Mouse (Mus musculus): Measurements from ENCODE around the gene Otulin. TPM values are rescaled to one million over a fixed set of nuclear protein-coding genes. Genes with fewer than 3 reads are reported as not detected.

The Otulin gene
- polyA plus RNA-seq, 1 experiment, result 53.1 TPM

DNA sequence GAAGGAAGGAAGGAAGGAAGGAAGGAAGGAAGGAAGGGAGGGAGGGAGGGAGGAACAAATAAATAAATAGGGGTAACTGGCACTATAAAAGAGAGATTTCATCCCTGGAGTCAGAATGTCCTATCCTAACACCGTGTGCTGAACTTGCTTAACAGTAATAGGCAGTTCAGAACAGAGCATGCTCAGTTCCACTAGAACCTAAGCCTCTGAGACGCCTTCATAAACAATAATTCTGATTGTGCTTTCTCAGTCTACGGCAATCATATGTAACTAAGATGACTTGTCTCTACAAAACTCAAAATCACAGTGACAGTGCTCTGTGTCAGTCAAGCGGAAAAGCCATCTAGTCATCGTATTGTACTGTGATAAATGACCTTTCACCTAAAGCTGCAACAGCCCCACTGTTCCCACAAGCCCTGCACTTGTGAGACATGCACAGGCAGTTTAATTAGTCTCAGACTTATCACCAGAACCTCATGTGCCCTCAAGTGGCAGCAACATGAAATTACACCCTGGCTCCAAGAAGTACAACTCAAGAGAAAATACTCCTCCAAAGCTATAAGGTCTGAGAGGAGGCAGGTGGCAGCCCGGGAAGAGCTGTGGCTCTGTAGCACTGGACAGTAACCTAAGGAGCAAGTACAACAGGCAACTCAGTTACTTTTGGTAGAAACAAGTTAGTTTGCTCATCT lies 17.8 kb downstream of the Otulin start:
- Histone ChIP-seq H3K27ac (ENCODE audit: insufficient read depth, low read length) (no peak overlapping the region), H3K27me3 (ENCODE audit: control insufficient read depth, insufficient read depth, low read length) (no peaks in the 10 kb centered on the region), H3K4me1 (ENCODE audit: control insufficient read depth, insufficient read depth, insufficient read length) (peaks cover 4% of the 10 kb centered on the region; the same call in 1 of the 2 replicates), H3K36me3 (ENCODE audit: control insufficient read depth, insufficient read depth, low read length) (peaks cover 37% of the 10 kb centered on the region), H3K4me3 (ENCODE audit: extremely low read depth, insufficient read depth, insufficient read length) (no peak overlapping the region)
- 50% methylated on average over 6 of the region's 6 CpGs for WGBS
- peak; percentile 65 to 68 for DNase-seq (ENCODE audit: low read depth in 1 of 2, low spot score in 2 of 2)
- TF ChIP-seq CTCF (IDR thresholded peaks at IDR 0.05; ENCODE audit: extremely low read depth, insufficient read depth, insufficient read length, insufficient replicate concordance) (peak; percentile 71; the same call in 1 of the 2 replicates), POLR2A (IDR thresholded peaks at IDR 0.05; ENCODE audit: low read depth, low read length) (no peak)

- no peak for DNase-seq (ENCODE audit: low read depth in 1 of 2, low spot score in 2 of 2)
- Histone ChIP-seq H3K4me3 (ENCODE audit: extremely low read depth, insufficient read depth, insufficient read length) (no peak overlapping the region), H3K27me3 (ENCODE audit: control insufficient read depth, insufficient read depth, low read length) (no peaks in the 10 kb centered on the region), H3K4me1 (ENCODE audit: control insufficient read depth, insufficient read depth, insufficient read length) (no peaks in the 10 kb centered on the region; the same call in 1 of the 2 replicates), H3K36me3 (ENCODE audit: control insufficient read depth, insufficient read depth, low read length) (peaks cover 38% of the 10 kb centered on the region), H3K27ac (ENCODE audit: insufficient read depth, low read length) (no peak overlapping the region)
- TF ChIP-seq POLR2A (IDR thresholded peaks at IDR 0.05; ENCODE audit: low read depth, low read length) (no peak), CTCF (IDR thresholded peaks at IDR 0.05; ENCODE audit: extremely low read depth, insufficient read depth, insufficient read length, insufficient replicate concordance) (no peak)
- 68% methylated on average over 4 of the region's 4 CpGs for WGBS
Measured at GRCm38 (mm10) chr15:27609554-27609953, 20.9 kb downstream of the Otulin start.

GRCm38 (mm10) chr15:27605252-27605651 lies 25.2 kb downstream of the Otulin start:
- peaks cover 30% of the 10 kb centered on the region for H3K36me3 ChIP-seq (ENCODE audit: control insufficient read depth, insufficient read depth, low read length)
- H3K4me1 ChIP-seq (ENCODE audit: control insufficient read depth, insufficient read depth, insufficient read length), result no peaks in the 10 kb centered on the region; the same call in 1 of the 2 replicates
- H3K4me3 ChIP-seq (ENCODE audit: extremely low read depth, insufficient read depth, insufficient read length), result no peak overlapping the region
- no peaks in the 10 kb centered on the region for H3K27me3 ChIP-seq (ENCODE audit: control insufficient read depth, insufficient read depth, low read length)
- TF ChIP-seq CTCF (IDR thresholded peaks at IDR 0.05; ENCODE audit: extremely low read depth, insufficient read depth, insufficient read length, insufficient replicate concordance), result no peak
- no peak for TF ChIP-seq POLR2A (IDR thresholded peaks at IDR 0.05; ENCODE audit: low read depth, low read length)
- WGBS, result 74% methylated on average over 3 of the region's 3 CpGs
- no peak overlapping the region for H3K27ac ChIP-seq (ENCODE audit: insufficient read depth, low read length)
- DNase-seq (ENCODE audit: low read depth in 1 of 2, low spot score in 2 of 2), result no peak

DNA sequence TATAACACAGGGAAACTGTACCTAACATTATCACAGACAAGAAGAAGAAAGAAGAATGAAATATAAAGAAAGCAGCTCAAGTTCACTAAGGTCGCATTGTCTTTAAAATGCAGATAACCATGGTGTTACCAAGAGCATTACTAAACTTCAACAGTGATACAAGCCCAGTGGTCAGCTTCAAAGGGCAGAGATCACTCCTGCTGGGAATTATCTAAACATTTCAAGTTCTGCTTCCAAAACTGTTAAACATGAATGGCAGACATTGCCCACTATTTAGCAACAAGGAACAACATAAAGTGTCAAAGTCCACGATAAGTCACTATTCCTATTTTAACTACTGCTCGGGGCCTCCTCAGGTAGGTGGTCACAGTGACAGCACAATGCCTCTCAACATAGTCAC lies 25.9 kb downstream of the Otulin start:
- H3K27ac ChIP-seq (ENCODE audit: insufficient read depth, low read length), result no peak overlapping the region
- H3K36me3 ChIP-seq (ENCODE audit: control insufficient read depth, insufficient read depth, low read length), result peaks cover 33% of the 10 kb centered on the region
- no peak overlapping the region for H3K4me3 ChIP-seq (ENCODE audit: extremely low read depth, insufficient read depth, insufficient read length)
- H3K4me1 ChIP-seq (ENCODE audit: control insufficient read depth, insufficient read depth, insufficient read length), result no peaks in the 10 kb centered on the region
- no peaks in the 10 kb centered on the region for H3K27me3 ChIP-seq (ENCODE audit: control insufficient read depth, insufficient read depth, low read length)
- WGBS, result 94% methylated on average over 3 of the region's 3 CpGs
- TF ChIP-seq POLR2A (IDR thresholded peaks at IDR 0.05; ENCODE audit: low read depth, low read length), result no peak
- TF ChIP-seq CTCF (IDR thresholded peaks at IDR 0.05; ENCODE audit: extremely low read depth, insufficient read depth, insufficient read length, insufficient replicate concordance), result no peak
- no peak for DNase-seq (ENCODE audit: low read depth in 1 of 2, low spot score in 2 of 2)

- WGBS, result 93% methylated on average over 5 of the region's 5 CpGs
- H3K27ac ChIP-seq (ENCODE audit: insufficient read depth, low read length), result no peak overlapping the region
- H3K4me1 ChIP-seq (ENCODE audit: control insufficient read depth, insufficient read depth, insufficient read length), result peaks cover 20% of the 10 kb centered on the region; the same call in 1 of the 2 replicates
- no peak for DNase-seq (ENCODE audit: low read depth in 1 of 2, low spot score in 2 of 2)
- no peaks in the 10 kb centered on the region for H3K27me3 ChIP-seq (ENCODE audit: control insufficient read depth, insufficient read depth, low read length)
- no peak for TF ChIP-seq CTCF (IDR thresholded peaks at IDR 0.05; ENCODE audit: extremely low read depth, insufficient read depth, insufficient read length, insufficient replicate concordance)
- no peak for TF ChIP-seq POLR2A (IDR thresholded peaks at IDR 0.05; ENCODE audit: low read depth, low read length)
- H3K4me3 ChIP-seq (ENCODE audit: extremely low read depth, insufficient read depth, insufficient read length), result no peak overlapping the region
- H3K36me3 ChIP-seq (ENCODE audit: control insufficient read depth, insufficient read depth, low read length), result peaks cover 21% of the 10 kb centered on the region
Measured at GRCm38 (mm10) chr15:27600524-27600923, 30.0 kb downstream of the Otulin start.

- no peak for DNase-seq (ENCODE audit: low read depth in 1 of 2, low spot score in 2 of 2)
- H3K27me3 ChIP-seq (ENCODE audit: control insufficient read depth, insufficient read depth, low read length), result no peaks in the 10 kb centered on the region
- peak overlapping the region; percentile 75 for H3K27ac ChIP-seq (ENCODE audit: insufficient read depth, low read length)
- H3K36me3 ChIP-seq (ENCODE audit: control insufficient read depth, insufficient read depth, low read length), result peaks cover 29% of the 10 kb centered on the region
- H3K4me1 ChIP-seq (ENCODE audit: control insufficient read depth, insufficient read depth, insufficient read length), result peaks cover 31% of the 10 kb centered on the region
- 93% methylated on average over 13 of the region's 13 CpGs for WGBS
- no peak overlapping the region for H3K4me3 ChIP-seq (ENCODE audit: extremely low read depth, insufficient read depth, insufficient read length)
- no peak for TF ChIP-seq POLR2A (IDR thresholded peaks at IDR 0.05; ENCODE audit: low read depth, low read length)
- no peak for TF ChIP-seq CTCF (IDR thresholded peaks at IDR 0.05; ENCODE audit: extremely low read depth, insufficient read depth, insufficient read length, insufficient replicate concordance)
Measured at GRCm38 (mm10) chr15:27598786-27599385, 31.6 kb downstream of the Otulin start.

- Histone ChIP-seq H3K4me3 (ENCODE audit: extremely low read depth, insufficient read depth, insufficient read length) (no peak overlapping the region), H3K27me3 (ENCODE audit: control insufficient read depth, insufficient read depth, low read length) (no peaks in the 10 kb centered on the region), H3K4me1 (ENCODE audit: control insufficient read depth, insufficient read depth, insufficient read length) (peaks cover 41% of the 10 kb centered on the region), H3K27ac (ENCODE audit: insufficient read depth, low read length) (peak overlapping the region; percentile 100), H3K36me3 (ENCODE audit: control insufficient read depth, insufficient read depth, low read length) (peaks cover 24% of the 10 kb centered on the region)
- peak in 1 of 2 experiments; percentile 15 for DNase-seq (ENCODE audit: low read depth in 1 of 2, low spot score in 2 of 2)
- TF ChIP-seq POLR2A (IDR thresholded peaks at IDR 0.05; ENCODE audit: low read depth, low read length), result no peak
- TF ChIP-seq CTCF (IDR thresholded peaks at IDR 0.05; ENCODE audit: extremely low read depth, insufficient read depth, insufficient read length, insufficient replicate concordance), result no peak
- 55% methylated on average over 4 of the region's 4 CpGs for WGBS
Measured at GRCm38 (mm10) chr15:27597516-27597915, 33.0 kb downstream of the Otulin start.
